Mouse (Mus musculus) bone marrow, adult 2 months (tissue): ENCODE results near the gene Kcnd3.

Experiments used
- CTCF ChIP-seq: fragments of 200-500 bp; IDR thresholded peaks from 2 replicates; pipeline ENCODE4 v1.5.1; 2011; ENCODE audit warnings: low read length, control low read depth; ENCODE audit not compliant: control insufficient read depth, insufficient read depth
- POLR2A ChIP-seq: fragments of 200-500 bp; IDR thresholded peaks from 2 replicates; pipeline ENCODE4 v1.6.1; 2011; ENCODE audit warnings: low read depth, mild to moderate bottlenecking, control low read depth, low read length, borderline replicate concordance; ENCODE audit not compliant: control insufficient read depth

DNA sequence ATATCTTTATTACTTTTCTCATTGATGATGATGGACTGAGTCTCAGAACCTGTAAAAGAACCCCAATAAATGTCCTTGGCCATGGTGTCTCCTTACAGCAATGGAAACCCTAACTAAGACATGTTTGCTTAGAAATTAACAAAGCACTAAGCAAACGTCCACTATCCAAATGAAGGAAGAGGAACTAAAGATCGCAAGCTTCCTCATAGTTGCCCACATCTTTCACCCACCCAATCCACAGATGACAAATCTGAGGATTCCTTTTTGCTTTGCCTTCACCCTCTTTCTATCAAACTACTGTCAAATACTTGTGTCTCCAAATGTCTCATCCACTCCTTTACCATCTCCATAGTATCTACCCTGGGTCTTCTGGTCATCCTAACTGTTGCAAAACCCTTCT lies 236.4 kb downstream of the Kcnd3 start:
- no peak for TF ChIP-seq CTCF
- TF ChIP-seq POLR2A, result no peak
